Mouse (Mus musculus) brain, embryonic 14.5 days (tissue): Measurements from ENCODE around the gene Ccdc74a. TPM values are rescaled to one million over a fixed set of nuclear protein-coding genes. Genes with fewer than 3 reads are reported as not detected.

ENCODE experiments used
- DNase-seq: peaks from one replicate; pipeline ENCODE4 v3.0.0-alpha.2; 2011; ENCODE audit warnings: low read depth
- CTCF ChIP-seq: fragments of 200-500 bp; IDR thresholded peaks from 2 replicates; pipeline ENCODE4 v1.5.1; 2012; ENCODE audit warnings: inconsistent platforms, mild to moderate bottlenecking, moderate library complexity, borderline replicate concordance; ENCODE audit not compliant: insufficient read depth, insufficient read length; ENCODE audit errors: extremely low read depth
- POLR2A ChIP-seq: fragments of 200-500 bp; IDR thresholded peaks from 2 replicates; pipeline ENCODE4 v1.6.1; 2012; ENCODE audit warnings: mild to moderate bottlenecking, inconsistent platforms, borderline replicate concordance; ENCODE audit not compliant: poor library complexity, insufficient read depth, insufficient read length, severe bottlenecking; ENCODE audit errors: extremely low read depth
- polyA plus RNA-seq: library from polyadenylated mRNA; depleted of rRNA; stranded (reverse); fragments of >200 nt; gene quantifications from 2 replicates; pipeline ENCODE4 v1.2.3, GENCODE M21; 2012

Gene Ccdc74a
- polyA plus RNA-seq, 1 experiment, result 8.5 TPM

- TF ChIP-seq CTCF, result peak; percentile 41; the same call in 1 of the 2 replicates
- TF ChIP-seq POLR2A, result no peak
- DNase-seq, result no peak
Measured at GRCm38 (mm10) chr16:17633481-17634181, 12.6 kb upstream of the Ccdc74a start.

GRCm38 (mm10) chr16:17636904-17637303, 9.4 kb upstream of the Ccdc74a start:
- DNase-seq, result no peak
- TF ChIP-seq CTCF, result no peak
- TF ChIP-seq POLR2A, result no peak

DNA sequence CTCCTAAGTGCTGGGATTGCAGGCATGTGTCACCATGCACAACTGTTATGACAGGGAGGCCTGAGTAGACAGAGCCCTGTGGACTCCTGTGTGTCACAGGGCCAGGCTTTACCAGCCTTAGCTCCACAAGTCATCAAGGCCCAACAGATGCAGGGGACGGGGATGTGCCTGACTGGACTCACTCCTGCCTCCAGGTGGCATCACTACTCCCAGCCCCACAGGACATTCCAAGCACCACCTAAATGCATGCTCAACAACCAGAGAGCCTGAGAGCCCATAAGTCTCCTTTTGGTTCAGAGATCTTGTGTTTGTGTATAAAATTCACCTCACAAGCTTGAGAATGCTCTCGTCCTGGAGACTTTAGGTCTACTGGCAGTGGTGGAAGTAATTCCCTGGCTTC, 8.7 kb upstream of the Ccdc74a start:
- no peak for DNase-seq
- TF ChIP-seq POLR2A (no peak), CTCF (0 out of 2 replicates have a peak, but pooled peaks have one; percentile 3)

GRCm38 (mm10) chr16:17638036-17638628, 8.1 kb upstream of the Ccdc74a start:
- TF ChIP-seq POLR2A (no peak), CTCF (no peak)
- no peak for DNase-seq

GRCm38 (mm10) chr16:17639081-17639480, 7.2 kb upstream of the Ccdc74a start:
- TF ChIP-seq POLR2A, result no peak
- no peak for TF ChIP-seq CTCF
- no peak for DNase-seq

DNA sequence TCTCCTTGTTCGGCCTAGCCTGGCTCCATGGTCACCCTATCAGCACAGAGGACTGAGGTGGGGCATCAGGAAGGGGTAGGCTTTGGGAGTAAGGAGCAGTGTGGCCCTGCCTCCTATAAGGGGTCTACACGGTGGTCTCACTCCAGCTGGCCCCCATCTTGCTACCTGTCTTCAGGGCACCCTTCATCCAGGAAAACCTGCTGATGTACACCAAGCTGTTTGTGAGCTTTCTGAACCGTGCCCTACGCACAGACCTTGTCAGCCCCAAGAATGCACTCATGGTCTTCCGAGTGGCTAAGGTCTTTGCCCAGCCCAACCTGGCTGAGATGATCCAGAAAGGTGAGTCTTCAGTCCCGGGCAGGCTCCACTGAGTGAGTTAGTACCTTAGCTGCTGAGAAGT, 6.3 kb upstream of the Ccdc74a start:
- no peak for TF ChIP-seq POLR2A
- no peak for TF ChIP-seq CTCF
- DNase-seq, result no peak

DNA sequence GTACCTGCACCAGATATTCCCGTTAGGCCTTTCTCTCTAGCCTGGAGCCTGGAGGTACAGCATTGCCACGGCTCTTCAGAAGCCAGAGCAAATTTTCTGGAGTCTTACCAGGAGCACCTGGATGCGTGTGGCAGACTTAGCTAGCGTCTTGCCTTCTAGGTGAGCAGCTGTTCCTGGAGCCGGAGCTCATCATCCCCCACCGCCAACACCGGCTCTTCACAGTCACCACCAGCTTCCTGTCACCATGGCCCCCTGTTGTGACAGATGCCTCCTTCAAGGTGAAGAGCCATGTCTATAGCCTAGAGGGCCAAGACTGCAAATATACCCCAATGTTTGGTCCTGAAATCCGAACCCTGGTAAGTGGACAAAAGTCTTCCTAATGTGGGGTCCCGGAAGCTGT, 5.6 kb upstream of the Ccdc74a start:
- TF ChIP-seq CTCF (no peak), POLR2A (no peak)
- DNase-seq, result no peak

- TF ChIP-seq POLR2A (no peak), CTCF (no peak)
- DNase-seq, result no peak
Measured at GRCm38 (mm10) chr16:17641301-17641700, 5.0 kb upstream of the Ccdc74a start.

DNA sequence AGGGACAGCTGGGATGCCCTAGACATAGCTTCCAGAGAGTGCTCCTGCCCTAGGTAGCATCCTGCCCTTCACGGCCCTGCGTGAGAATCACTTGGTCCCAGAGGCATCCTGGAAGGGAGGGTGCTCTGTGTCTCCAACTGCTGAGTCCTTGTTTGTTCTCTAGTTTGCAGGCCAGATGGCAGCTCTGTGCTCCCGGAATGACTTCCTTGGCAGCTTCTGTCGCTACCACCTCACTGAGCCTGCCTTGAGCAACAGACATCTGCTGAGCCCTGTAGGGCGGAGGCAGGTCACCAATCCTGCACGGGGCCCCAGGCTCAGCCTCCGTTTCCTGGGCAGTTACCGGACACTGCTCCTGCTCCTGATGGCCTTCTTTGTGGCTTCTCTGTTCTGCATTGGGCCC, 4.0 kb upstream of the Ccdc74a start:
- TF ChIP-seq CTCF (no peak), POLR2A (no peak)
- peak; percentile 24 for DNase-seq

DNA sequence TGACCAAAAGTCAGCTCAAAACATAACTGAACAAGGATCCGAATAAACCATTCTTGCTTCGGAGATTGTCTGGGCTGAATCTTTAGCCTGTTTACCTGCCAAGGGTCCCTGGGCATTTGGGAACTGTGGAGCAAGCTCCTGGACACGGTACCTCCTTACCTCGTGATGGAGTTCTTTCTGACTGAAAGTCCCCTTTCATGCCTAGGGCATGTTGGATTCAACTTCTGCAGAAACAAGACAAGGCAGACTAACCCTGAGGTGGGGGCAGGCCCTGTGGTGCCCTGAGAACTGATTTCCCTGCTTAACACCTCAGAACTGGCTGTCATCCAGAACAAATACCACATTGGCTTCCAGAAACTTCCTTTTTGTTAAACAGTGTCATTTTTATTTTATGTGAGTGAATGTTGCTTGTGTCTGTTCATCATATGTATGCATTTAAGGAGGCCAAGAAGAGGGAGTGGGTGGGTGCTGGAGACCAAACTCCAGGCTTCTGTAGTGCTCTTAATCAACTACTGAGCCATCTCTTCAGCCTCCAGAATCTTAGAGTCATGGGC, 2.8 kb upstream of the Ccdc74a start:
- no peak for DNase-seq
- TF ChIP-seq POLR2A, result no peak

GRCm38 (mm10) chr16:17647156-17647555, 886 bp downstream of the Ccdc74a start:
- DNase-seq, result no peak
- TF ChIP-seq CTCF, result no peak
- no peak for TF ChIP-seq POLR2A
